Mouse (Mus musculus) layer of hippocampus, adult 18-20 months (tissue): ENCODE results near the gene Alpl. TPM values are rescaled to one million over a fixed set of nuclear protein-coding genes. Genes with fewer than 3 reads are reported as not detected.

Experiments used
- DNase-seq, 2 experiments: peaks; one replicate each; pipeline ENCODE4 v3.0.0; 2022; ENCODE audit warnings: low spot score in 2 of 2
- total RNA-seq, 2 experiments: library from RNA; stranded (reverse); gene quantifications; 2 replicates each; pipeline ENCODE4 v1.2.3; 2021

Gene Alpl
- total RNA-seq, 2 experiments from 2014 or later, result 7.0 to 7.2 TPM

DNA sequence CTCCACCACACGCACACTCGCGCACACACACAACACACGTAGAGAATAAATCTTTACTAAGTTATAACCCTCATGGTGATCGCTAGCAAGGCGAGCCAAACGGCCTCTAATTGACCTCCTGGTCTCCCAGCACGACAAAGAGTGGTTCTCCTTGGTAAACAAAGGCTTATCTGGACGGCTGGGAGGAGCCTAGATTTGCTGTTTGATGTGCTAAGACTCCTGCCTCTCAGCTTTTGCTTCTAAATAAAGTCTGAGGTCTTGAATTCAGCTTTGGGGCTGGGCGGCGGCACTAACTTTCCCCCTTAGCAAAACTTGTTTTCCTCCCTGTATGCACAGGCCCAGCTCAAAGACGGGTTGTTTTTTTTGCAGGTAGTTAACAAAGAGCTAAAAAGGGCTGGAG, 5.0 kb upstream of the Alpl start:
- DNase-seq, result no peak

DNA sequence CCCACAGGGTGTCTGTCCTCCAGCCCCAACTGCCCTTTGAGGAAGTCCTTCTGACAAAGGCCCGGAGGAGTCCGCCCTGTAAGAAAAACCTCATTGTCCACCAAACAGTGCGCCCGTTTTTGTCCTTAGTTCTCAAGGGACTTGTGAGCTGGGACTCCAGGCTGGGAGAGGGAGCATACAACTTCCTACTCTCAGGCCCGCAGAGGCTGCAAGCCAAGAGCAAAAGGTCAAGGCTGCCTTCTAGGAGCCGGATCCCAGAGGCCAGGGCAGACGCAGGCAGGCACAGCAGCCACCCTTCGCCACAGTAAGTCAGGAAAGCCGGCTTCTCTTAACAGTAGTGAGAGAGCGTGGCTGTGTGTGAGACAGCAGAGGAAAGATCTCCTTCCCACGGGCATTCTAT, 4.1 kb upstream of the Alpl start:
- DNase-seq, result no peak

DNA sequence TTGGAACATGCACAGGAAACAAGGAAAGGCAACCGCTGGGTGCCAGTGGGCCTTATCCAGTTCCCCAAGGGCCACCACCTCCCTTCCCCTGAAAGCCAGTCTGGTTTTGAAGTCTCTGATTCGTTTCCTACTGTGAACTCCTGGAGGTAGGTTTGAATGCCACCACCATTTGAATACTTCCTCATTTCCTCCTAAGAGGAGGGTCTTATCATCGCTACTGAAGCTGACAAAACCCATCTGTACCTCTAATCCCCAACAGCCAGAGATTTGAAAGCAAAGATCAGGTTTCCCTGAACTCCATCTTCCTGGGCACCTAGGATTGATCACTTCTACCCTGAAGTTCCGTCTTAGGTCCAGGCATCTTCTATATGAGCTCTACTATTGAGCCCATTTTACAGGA, 854 bp upstream of the Alpl start:
- DNase-seq, result no peak

DNA sequence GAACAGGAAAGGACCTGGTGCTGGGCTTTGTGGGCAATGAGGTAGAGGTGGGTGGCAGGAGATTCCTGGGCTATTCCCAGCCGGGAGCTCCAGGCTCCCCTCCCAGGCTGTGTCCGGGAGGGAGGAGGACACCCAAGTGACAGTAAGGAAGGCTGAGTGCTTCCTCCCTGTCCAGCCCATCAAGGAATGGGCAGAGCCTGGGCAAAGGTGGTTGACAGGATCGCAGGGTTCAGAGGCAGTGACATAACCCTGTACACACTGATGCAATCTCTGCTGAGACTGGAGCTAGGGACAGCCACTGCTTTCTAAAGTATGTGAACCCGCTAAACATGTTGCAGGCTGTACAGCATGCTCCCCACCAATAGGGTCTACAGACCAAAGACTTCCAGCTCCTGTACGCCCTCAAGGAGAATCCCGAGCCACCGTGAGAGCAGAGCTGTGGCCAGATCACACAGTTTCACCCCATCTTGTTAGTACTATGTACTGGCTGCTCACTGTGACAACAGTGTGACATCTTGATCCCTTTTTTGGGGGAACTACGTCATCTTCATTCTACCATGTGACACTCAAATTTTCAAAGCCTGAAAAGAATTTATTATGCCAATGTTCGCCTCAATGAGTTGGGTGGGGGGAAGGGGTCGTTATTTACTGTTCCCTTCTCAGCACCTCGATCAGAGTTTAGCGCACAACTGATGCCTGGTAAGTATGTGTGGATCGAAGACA, 1.8 kb downstream of the Alpl start:
- DNase-seq, result no peak

DNA sequence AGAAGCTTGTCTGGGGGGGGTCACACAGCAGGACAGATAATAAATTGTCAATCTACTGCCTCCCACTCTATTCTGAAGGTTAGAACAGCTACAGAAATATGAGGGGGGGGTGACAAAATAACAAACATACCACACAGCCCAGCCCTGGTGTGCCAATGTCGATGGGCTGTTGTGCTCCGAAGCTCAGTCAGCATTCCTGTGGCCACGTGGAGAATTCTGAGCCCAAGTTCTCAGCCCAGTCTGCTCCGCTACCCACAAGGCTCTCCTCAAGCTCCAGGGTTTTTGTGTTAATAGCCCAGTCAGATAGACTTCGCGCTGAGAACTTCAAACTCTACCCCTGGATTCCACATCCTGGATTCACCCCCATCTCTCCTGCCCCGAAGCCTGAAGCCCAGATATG, 2.6 kb downstream of the Alpl start:
- DNase-seq, result no peak

DNA sequence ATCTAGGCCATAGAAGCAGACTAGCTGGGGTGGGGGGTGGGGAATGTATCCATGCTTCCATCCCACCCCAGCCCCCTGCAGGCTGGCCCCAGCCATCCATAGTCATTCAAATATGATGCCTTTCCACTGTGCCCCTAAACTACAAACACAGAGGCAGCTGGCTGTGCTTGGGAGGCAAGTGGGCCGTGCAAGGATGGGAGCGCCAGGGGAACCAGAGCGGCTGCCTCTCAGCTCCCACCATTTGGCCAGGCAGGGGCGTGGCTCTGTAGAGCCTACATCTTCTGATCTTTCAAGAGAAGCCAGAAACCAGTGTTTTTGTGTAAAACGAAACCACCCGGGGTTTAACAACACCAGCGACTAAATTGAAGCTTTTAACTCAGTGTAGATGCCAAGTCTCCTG, 4.7 kb downstream of the Alpl start:
- no peak for DNase-seq

DNA sequence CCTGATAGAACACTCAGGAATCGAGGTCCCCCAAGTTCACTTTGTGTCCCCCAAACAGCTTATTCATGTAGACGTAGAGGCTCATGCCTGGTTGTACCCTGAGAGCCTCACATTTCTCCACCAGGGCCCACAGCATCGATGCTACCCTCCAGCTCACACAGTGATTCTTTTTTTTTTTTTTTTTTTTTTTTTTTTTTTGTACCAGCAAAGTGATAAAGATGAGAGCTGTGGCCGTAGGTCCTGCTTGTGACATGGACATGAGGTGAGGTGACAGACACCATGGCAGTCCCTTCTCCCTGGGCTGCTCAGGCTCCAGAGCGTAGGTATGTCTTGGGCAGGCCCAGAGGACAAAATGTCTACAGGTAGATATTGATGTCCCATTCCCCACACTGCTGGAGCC, 5.2 kb downstream of the Alpl start:
- DNase-seq, result no peak

DNA sequence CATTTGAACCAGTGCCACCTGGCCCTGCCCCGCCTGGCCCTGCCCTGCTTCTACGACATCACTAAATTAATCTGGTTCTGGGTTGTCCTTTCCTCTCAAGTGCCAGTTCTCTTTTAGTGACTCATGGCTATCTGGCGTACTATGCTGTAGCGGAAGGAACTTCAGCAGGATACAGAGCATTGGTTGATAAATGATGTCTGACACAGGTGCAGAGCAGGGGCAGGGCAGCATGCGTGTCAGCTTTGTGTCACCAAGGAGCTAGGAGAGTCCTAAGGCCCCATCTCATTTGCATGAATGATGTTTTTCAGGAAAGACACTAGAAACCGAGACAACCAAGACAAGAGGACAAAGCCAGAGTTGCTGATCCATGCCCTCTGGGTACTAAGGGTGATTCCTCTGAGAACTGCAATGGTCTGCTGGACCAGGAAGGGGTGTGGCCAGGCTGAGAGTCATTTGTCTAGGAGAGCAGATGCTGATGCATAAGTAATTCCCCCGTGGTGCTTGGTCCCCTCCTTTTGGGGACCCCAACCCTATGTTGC, 7.6 kb downstream of the Alpl start:
- DNase-seq, result no peak

DNA sequence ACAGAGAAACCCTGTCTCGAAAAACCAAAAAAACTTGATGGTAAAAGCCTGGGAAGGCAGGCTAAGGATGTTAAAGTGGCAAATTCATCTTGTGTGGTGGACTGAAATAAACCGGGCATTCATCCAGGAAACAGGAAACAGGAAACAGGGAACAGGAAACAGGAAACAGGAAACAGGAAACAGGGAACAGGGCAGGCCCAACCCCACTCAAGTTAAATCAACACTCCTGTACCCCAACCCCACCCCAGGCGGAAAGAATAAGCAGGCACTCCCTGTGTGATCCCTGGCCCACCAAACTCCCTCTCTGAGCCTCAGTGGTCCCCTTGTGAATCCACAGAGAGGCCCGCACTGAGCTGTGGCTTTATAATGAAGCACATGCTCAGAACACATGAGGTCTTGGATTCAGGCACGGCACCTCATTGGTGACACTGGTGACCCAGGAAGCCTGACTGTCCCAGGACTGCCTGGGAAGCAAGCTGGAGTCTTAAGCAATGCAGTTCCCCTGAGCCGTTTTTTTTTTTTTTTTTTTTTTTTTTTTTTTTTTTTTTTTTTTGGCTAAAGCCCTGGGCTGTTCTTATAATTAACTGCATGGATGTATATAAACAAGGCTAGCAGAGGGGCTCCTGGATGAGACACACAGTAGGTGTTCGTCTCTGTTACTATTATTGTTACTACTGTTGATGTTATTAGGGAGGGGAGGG, 8.4 kb downstream of the Alpl start:
- no peak for DNase-seq

DNA sequence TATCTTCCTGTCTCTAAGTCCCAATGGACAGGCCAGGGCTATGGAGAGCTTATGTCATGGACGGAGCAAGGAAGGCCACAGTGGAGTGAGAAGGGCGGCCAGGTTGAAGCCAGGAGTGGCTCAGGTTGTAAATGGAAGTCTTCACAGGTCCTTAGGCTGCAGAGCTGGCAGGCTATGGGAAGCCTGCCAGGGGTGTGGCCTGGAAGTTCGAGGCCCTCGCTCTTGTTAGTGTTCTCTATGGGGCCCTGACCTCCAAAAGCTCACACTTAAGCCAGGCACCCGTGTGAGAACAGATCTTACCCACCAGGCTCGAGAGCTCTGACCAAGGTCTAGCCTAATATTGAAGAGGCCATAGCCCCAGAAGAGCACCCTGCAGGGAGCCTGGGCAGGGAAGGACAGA, 9.7 kb downstream of the Alpl start:
- DNase-seq, result no peak

DNA sequence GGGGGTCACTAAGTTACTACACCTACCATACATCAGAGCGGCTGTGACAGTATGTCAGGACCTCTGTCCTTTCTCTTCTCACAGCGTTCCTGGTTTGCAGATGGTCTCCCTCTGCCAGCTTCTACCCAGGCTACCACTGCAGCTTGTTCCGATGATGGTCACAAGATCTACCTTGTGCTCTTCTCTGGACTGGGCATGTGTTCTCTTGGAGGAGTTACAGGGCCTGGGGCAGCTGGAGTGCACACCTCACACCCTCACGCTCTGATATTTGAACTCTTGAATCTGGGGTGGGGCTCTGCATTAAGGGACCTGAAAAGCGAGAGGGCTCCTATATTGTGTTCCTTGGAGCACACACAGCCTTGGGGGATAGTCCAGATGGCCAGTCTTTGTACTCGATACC, 10.9 kb downstream of the Alpl start:
- no peak for DNase-seq

DNA sequence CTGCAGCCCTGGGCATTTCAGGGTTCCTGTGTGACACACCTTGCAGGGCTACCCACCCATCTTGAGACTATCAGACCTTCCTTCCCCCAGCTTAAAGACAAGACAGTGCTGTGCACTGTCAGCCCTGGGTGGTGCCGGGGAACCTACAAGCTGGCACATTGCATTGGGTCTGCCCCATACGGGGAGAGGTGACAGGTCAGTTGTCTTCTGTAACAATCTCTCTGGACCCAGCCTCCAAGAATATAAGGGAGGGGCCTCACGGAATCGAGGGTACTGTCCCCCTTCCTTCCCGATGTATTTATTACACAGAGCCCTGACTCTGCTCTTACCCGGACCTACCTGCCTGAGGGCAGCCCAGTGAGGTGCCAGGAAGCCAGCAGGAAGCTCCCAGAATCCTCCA, 11.4 kb downstream of the Alpl start:
- no peak for DNase-seq

DNA sequence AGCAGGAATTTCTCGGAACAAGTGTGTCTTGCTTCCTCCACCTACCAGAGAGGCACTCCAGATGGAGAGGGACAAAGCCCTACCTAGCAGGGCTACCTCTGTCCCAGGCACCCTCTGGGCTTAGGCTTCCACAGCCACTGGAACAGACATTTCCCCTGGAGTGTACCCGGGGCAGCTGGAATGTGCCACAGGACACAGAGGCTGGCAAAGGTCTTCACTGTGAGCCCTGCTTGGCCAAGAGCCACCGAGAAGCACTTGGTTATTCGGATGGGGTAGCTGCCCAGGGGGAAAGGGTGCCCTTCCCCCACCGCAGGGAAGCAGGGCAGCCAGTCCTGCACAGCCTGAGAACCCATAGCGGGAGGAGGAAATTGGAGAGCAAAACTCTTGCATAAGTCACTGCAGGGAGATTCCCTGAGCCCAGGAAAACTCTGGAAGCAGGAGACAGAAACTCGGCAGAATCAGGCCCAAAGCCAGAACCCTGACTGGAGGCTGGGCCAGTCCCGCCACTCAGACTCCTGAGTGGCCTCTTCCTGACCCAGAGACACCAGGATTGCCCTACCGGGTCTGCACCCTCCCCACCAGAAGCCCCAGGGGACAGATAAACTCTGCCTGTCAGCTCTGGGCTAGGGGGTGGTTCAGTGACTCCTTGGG, 12.5 kb downstream of the Alpl start:
- DNase-seq, result peak in 1 of 2 experiments; percentile 52

DNA sequence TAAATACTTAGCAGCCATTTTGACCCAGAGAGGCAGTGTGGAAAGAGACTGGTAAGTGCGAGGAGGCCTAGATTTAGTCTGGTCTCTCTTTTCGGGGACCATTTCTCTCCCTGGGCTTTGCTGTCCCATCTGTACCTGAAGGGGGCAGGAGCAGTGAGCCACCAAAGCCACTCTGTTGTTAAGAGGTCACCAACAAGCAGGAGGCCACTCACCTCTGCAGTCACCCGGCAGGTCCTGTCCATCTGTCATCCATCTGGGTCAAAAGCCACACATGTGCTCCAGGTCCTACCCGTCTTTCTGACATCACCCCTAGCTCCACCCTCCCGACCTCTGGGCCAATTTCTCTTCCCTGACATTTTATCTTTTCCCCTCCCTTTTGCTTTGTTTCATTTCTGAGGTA, 14.2 kb downstream of the Alpl start:
- DNase-seq, result no peak

DNA sequence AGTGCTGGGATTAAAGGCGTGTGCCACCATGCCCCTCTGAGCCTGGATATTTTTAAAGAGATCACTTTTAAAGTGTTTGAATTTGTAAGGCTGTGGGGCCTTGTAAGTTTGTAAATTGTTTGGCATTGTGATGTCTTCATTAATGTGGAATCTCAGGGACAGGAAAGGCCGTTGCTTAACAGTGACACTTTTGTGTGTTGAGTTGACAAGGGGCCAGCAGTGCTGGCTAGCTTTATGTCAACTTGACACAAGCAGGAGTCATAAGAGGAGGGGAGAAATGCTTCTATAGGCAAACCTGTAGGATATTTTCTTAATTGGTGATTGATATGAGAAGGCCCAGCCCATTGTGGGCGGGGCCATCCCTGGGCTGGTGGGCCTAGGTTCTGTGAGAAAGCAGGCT, 15.2 kb downstream of the Alpl start:
- DNase-seq, result no peak

DNA sequence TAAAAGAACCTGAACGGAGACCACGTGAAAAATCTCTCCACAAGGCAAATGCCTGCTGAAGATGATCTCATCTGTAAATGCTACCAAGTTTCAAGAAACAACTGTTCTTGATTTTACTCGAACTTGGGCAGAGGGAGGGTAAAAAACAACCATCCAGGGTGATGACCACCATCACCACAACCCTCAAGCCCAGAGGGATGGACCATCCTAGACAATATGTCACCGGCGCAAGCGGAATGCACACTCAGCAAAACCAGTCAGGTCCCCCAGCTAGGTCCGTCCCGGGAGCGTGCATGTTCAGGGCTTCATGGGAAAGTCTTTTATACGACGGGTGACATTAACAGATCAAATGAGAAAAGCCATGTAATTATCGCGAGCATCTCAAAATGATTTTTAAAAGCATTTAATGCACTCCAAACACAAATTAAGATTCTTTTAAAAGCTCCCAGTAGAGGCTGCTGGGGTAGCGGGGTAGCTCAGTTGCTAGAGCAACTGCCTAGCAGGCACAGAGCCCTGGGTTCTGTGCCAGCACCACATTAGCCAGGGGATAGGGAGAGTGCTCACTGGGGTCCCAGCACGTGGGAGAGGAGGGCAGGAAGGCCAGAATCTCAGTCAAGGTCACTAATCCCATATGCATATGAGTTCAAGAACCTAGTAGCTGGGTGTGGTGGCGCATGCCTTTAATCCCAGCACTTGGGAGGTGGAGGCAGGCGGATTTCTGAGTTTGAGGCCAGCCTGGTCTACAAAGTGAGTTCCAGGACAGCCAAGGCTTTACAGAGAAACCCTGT, 17.6 kb downstream of the Alpl start:
- no peak for DNase-seq

DNA sequence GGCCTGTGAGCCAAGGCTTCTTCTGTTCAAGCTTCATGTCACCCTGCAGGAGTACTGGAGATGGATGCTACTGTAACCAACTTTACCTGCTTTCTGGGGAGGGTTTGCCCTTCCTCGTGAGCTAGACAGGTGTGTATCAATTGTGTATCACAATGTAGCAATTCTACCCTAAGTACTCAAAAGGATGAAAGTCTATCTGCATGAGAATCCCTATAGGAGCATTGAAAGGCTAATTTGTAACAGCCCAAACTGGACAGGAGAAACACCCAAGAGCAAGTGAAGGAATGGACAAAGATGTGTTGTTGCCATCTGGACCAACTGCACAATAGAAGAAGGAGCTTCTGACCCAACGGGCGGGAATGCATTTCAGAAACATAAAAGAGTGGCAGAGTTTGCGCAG, 18.3 kb downstream of the Alpl start:
- DNase-seq, result no peak

DNA sequence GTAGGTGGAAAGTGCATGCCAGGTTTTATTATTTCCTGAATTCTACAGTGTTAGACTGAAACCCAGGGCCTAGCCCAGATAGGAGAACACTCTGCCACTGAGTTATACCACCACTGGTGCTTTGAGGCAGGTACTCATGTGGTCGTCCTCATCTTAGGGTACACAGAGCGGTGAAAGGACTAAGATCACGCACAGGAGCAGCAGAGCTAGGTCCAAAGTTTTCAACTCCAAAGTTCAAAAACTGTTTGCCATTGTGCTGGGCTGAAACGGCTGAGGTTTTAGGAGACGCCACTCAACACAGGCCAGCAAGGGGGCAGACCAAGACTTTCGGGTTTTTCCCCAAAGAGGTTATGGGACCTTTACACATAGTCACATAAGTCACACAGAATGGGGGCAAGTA, 21.7 kb downstream of the Alpl start:
- no peak for DNase-seq

DNA sequence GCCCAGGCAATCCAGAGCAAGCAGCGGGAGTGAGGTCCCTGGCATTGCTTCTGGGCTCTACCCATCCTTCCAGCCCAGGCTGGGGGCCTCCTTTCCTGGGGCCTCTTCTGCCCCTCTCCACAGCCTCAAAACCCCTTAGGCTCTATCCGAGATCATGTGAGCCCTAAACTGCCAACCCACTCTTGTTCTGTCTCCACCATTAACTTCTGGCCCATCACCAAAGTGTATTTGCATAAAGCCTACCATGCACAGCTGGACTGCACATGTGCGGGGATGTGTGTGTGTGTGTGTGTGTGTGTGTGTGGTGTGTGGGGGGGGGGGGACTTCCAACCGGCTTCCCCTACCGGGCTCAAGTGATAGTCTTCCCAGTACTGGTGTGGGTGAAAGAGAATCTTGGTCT, 22.2 kb downstream of the Alpl start:
- DNase-seq, result no peak

DNA sequence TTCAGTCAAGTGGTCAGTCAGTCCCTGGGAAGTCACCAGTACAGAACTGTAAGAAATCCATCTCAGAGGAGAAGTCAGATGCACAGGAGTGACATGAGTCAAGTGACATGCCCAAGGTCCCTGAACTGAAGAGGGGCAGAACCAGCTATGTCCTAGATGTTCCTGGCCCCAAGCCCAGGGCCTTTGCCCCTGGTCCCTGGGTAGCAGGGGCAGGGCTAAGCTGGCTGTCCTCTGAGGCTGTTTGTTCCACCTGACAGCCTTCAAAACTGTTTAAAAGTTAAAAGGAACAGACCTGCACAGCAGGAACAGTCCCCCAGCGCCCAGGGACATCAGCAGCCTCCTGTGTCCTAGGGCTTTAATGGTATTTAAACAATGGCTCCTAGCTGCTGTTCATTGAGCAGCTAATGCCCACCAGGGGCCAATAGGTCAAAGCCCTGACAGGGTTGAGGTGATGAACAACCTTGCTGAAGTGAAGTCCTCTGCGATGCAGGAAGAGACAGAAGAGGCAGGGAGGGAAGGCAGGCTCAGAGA, 22.8 kb downstream of the Alpl start:
- DNase-seq, result no peak

DNA sequence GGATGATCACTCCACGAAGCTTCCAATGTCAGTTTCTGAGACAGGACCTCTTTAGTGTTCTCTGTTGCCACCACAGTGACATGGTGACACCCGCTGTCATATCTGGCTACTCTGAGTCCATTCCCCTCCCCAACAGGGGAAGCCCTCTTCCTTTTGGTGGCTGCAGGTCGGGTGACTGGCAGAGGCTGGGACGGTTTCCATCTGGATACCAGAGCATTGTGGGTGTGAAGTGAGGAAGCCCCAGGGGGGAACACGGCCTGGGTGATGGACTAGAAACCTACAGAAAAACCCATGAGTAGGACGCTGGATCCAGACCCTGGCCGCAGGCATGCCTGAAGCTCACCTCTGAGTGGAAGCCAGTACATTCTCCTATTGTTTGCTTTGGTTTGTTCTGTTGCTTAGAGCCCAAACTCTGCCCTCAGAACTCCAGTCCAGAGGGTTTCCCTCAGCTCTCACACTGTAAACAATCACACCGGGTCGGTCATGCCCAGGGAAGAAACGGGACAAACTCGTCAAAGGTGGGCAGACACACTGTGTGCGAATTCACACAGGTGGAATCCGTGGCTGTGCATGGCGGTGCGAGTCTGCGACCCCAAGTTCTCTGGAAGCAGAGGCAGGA, 23.6 kb downstream of the Alpl start:
- no peak for DNase-seq
